Mouse (Mus musculus): Measurements from ENCODE around the gene Trim29. TPM values are rescaled to one million over a fixed set of nuclear protein-coding genes. Genes with fewer than 3 reads are reported as not detected.

Gene Trim29
- not detected for polyA plus RNA-seq (2017; shearing (Covaris generic))

GRCm38 (mm10) chr9:43310538-43310937 is at the start of gene Trim29:
Trim29 (plus strand) TSS chr9:43310848.

Other genes with a start within 250 kb of the Trim29 start
- 6.7 TPM for gene Arhgef12, start 203.6 kb upstream of the Trim29 start, polyA plus RNA-seq (2017; shearing (Covaris generic))
- gene Tmem136, start 194.3 kb upstream of the Trim29 start, polyA plus RNA-seq (2017; shearing (Covaris generic)), result 14.8 TPM
- gene Pou2f3, start 100.5 kb upstream of the Trim29 start, polyA plus RNA-seq (2017; shearing (Covaris generic)), result not detected
- gene Oaf, start 70.9 kb upstream of the Trim29 start, polyA plus RNA-seq (2017; shearing (Covaris generic)), result not detected

Measured in inflammation-experienced regulatory T-cells, adult 16 weeks (primary cell).